Mouse (Mus musculus) forebrain, embryonic 14.5 days (tissue): ENCODE results near the gene Nrxn1. TPM values are rescaled to one million over a fixed set of nuclear protein-coding genes. Genes with fewer than 3 reads are reported as not detected.

Experiments used
- ATAC-seq: fragments of 200-750 bp; cut with Nextera tagmentation; 2 replicates; pipeline ENCODE4 v1.8.0; 2017; ENCODE audit warnings: mild to moderate bottlenecking, moderate library complexity
- DNase-seq: peaks from one replicate; pipeline ENCODE4 v3.0.0-alpha.2; 2015; ENCODE audit warnings: low spot score
- H3K27ac ChIP-seq: fragments of 300-500 bp; sonication (generic); 2 replicates; pipeline ENCODE4 v1.5.1; 2014; ENCODE audit warnings: low read depth, mild to moderate bottlenecking, control low read depth, low read length, moderate library complexity
- H3K27me3 ChIP-seq: fragments of 300-500 bp; sonication (generic); replicated peaks from 2 replicates; pipeline ENCODE4 v1.6.1; 2014; ENCODE audit warnings: low read length, control low read depth, mixed read lengths; ENCODE audit not compliant: control insufficient read depth, insufficient read depth
- H3K36me3 ChIP-seq: fragments of 300-500 bp; sonication (generic); 2 replicates; pipeline ENCODE4 v1.6.1; 2014; ENCODE audit warnings: low read length, control low read depth; ENCODE audit not compliant: control insufficient read depth, insufficient read depth
- H3K4me1 ChIP-seq: fragments of 300-500 bp; sonication (generic); 2 replicates; pipeline ENCODE4 v1.6.1; 2014; ENCODE audit warnings: antibody characterized with exemption, low read length, control low read depth; ENCODE audit not compliant: control insufficient read depth, insufficient read depth
- H3K4me2 ChIP-seq: fragments of 300-500 bp; sonication (generic); 2 replicates; pipeline ENCODE4 v1.6.1; 2014; ENCODE audit warnings: mild to moderate bottlenecking, control low read depth, low read length
- H3K4me3 ChIP-seq: fragments of 300-500 bp; sonication (generic); 2 replicates; pipeline ENCODE4 v1.5.1; 2014; ENCODE audit warnings: low read depth, low read length, control low read depth
- H3K9ac ChIP-seq: fragments of 300-500 bp; sonication (generic); 2 replicates; pipeline ENCODE4 v1.6.1; 2014; ENCODE audit warnings: mild to moderate bottlenecking, low read length, control low read depth, moderate library complexity
- H3K9me3 ChIP-seq: fragments of 300-500 bp; sonication (generic); replicated peaks from 2 replicates; pipeline ENCODE4 v1.6.1; 2016; ENCODE audit warnings: low read length, control low read depth, mixed read lengths; ENCODE audit not compliant: control insufficient read depth
- WGBS: fragments of 180-500 bp; shearing (Covaris S2); extraction: QIAGEN DNeasy Blood & Tissue Kit; methylation state at CpG from one replicate; pipeline ENCODE4 v1.1.7; 2014; 5-methylcytosine and 5-hydroxymethylcytosine counted together
- polyA plus RNA-seq: library from polyadenylated mRNA; unstranded; fragments of >200 nt; fragmentation: Nextera tagmentation; extraction: Ambion mirVana; gene quantifications from 2 replicates; pipeline ENCODE4 v1.2.1, GENCODE M21; 2014

Nrxn1 gene
- polyA plus RNA-seq, 1 experiment from 2014 or later = 69.8 TPM

GRCm38 (mm10) chr17:90912746-90913145, 180.1 kb downstream of the Nrxn1 start:
- DNase-seq (no peak), ATAC-seq (no peak)
- no peak overlapping the region for H3K4me2 ChIP-seq
- H3K4me1 ChIP-seq = no peaks in the 10 kb centered on the region
- H3K36me3 ChIP-seq = no peaks in the 10 kb centered on the region
- H3K9me3 ChIP-seq = no peaks in the 10 kb centered on the region
- H3K27ac ChIP-seq = no peak overlapping the region
- H3K9ac ChIP-seq = no peak overlapping the region
- WGBS = 85% methylated on average over 2 of the region's 2 CpGs
- no peak overlapping the region for H3K4me3 ChIP-seq
- H3K27me3 ChIP-seq = no peaks in the 10 kb centered on the region

- no peaks in the 10 kb centered on the region for H3K9me3 ChIP-seq
- H3K27ac ChIP-seq = no peak overlapping the region
- no peaks in the 10 kb centered on the region for H3K4me1 ChIP-seq
- no peak for DNase-seq
- H3K9ac ChIP-seq = no peak overlapping the region
- H3K27me3 ChIP-seq = no peaks in the 10 kb centered on the region
- no peak for ATAC-seq
- no peaks in the 10 kb centered on the region for H3K36me3 ChIP-seq
- no peak overlapping the region for H3K4me3 ChIP-seq
- H3K4me2 ChIP-seq = no peak overlapping the region
Measured at GRCm38 (mm10) chr17:90912341-90912740, 180.5 kb downstream of the Nrxn1 start.

- no peak overlapping the region for H3K9ac ChIP-seq
- H3K4me2 ChIP-seq = no peak overlapping the region
- H3K9me3 ChIP-seq = no peaks in the 10 kb centered on the region
- ATAC-seq = 0 out of 2 replicates have a peak, but pooled peaks have one; percentile 23
- 80% methylated on average over 6 of the region's 6 CpGs for WGBS
- no peak overlapping the region for H3K4me3 ChIP-seq
- no peaks in the 10 kb centered on the region for H3K36me3 ChIP-seq
- no peak for DNase-seq
- no peak overlapping the region for H3K27ac ChIP-seq
- no peaks in the 10 kb centered on the region for H3K27me3 ChIP-seq
- H3K4me1 ChIP-seq = no peaks in the 10 kb centered on the region
Measured at GRCm38 (mm10) chr17:90906118-90907093, 186.5 kb downstream of the Nrxn1 start.

GRCm38 (mm10) chr17:90905143-90905542, 187.7 kb downstream of the Nrxn1 start:
- Histone ChIP-seq H3K27ac (no peak overlapping the region), H3K9me3 (no peaks in the 10 kb centered on the region), H3K36me3 (no peaks in the 10 kb centered on the region), H3K4me3 (no peak overlapping the region), H3K4me1 (no peaks in the 10 kb centered on the region), H3K4me2 (no peak overlapping the region), H3K9ac (no peak overlapping the region), H3K27me3 (no peaks in the 10 kb centered on the region)
- no peak for ATAC-seq
- DNase-seq = no peak
- 89% methylated on average over 5 of the region's 5 CpGs for WGBS

GRCm38 (mm10) chr17:90892327-90893259, 200.3 kb downstream of the Nrxn1 start:
- peaks cover 8% of the 10 kb centered on the region; the same call in 1 of the 2 replicates for H3K4me1 ChIP-seq
- peak; percentile 97 for ATAC-seq

GRCm38 (mm10) chr17:90891711-90892110, 201.2 kb downstream of the Nrxn1 start:
- H3K27ac ChIP-seq = no peak overlapping the region
- 31% methylated on average over 1 of the region's 1 CpGs for WGBS

More at GRCm38 (mm10) chr17:90892327-90893259, 200.3 kb downstream of the Nrxn1 start:
- no peaks in the 10 kb centered on the region for H3K36me3 ChIP-seq
- no peak overlapping the region for H3K4me2 ChIP-seq
- H3K9ac ChIP-seq = no peak overlapping the region
- 13% methylated on average over 4 of the region's 4 CpGs for WGBS
- H3K27ac ChIP-seq = peak overlapping the region; percentile 81
- H3K27me3 ChIP-seq = no peaks in the 10 kb centered on the region
- no peak overlapping the region for H3K4me3 ChIP-seq
- peak; percentile 95 for DNase-seq
- no peaks in the 10 kb centered on the region for H3K9me3 ChIP-seq

GRCm38 (mm10) chr17:90857225-90857624, 235.6 kb downstream of the Nrxn1 start:
- Histone ChIP-seq H3K4me1 (peaks cover 4% of the 10 kb centered on the region; the same call in 1 of the 2 replicates), H3K4me2 (no peak overlapping the region), H3K9ac (no peak overlapping the region), H3K27me3 (no peaks in the 10 kb centered on the region), H3K27ac (no peak overlapping the region), H3K4me3 (no peak overlapping the region), H3K36me3 (no peaks in the 10 kb centered on the region), H3K9me3 (no peaks in the 10 kb centered on the region)
- 46% methylated on average over 2 of the region's 2 CpGs for WGBS
- DNase-seq = peak; percentile 32
- no peak for ATAC-seq

More at GRCm38 (mm10) chr17:90891711-90892110, 201.2 kb downstream of the Nrxn1 start:
- Histone ChIP-seq H3K9ac (no peak overlapping the region), H3K27me3 (no peaks in the 10 kb centered on the region), H3K4me2 (no peak overlapping the region), H3K4me1 (peaks cover 8% of the 10 kb centered on the region; the same call in 1 of the 2 replicates), H3K9me3 (no peaks in the 10 kb centered on the region), H3K4me3 (no peak overlapping the region), H3K36me3 (no peaks in the 10 kb centered on the region)
- 0 out of 2 replicates have a peak, but pooled peaks have one; percentile 25 for ATAC-seq
- DNase-seq = peak; percentile 24

- Histone ChIP-seq H3K27ac (no peak overlapping the region), H3K4me2 (no peak overlapping the region), H3K4me3 (no peak overlapping the region), H3K36me3 (no peaks in the 10 kb centered on the region), H3K27me3 (no peaks in the 10 kb centered on the region), H3K4me1 (no peaks in the 10 kb centered on the region), H3K9ac (no peak overlapping the region), H3K9me3 (no peaks in the 10 kb centered on the region)
- peak; percentile 8 for DNase-seq
- 13% methylated on average over 1 of the region's 1 CpGs for WGBS
- no peak for ATAC-seq
Measured at GRCm38 (mm10) chr17:90843876-90844275, 249.0 kb downstream of the Nrxn1 start.
